Mouse (Mus musculus): ENCODE measurements around the gene Zdhhc21.
A peak's percentile ranks its signal among the peaks of the same experiment; 100 is the strongest.

GRCm38 (mm10) chr4:82882500-82882899 is 22.7 kb upstream of the Zdhhc21 start:
- 0 out of 2 replicates have a peak, but pooled peaks have one; percentile 5 for TF ChIP-seq CTCF (conservative IDR thresholded peaks at IDR 0.05; ENCODE audit: insufficient read depth, insufficient read length, low read depth, low read length)
- TF ChIP-seq POLR2A (IDR thresholded peaks at IDR 0.05; ENCODE audit: low read depth, low read length) = no peak

Measured in kidney, adult 2 months (tissue).